In the genomic region with DNA sequence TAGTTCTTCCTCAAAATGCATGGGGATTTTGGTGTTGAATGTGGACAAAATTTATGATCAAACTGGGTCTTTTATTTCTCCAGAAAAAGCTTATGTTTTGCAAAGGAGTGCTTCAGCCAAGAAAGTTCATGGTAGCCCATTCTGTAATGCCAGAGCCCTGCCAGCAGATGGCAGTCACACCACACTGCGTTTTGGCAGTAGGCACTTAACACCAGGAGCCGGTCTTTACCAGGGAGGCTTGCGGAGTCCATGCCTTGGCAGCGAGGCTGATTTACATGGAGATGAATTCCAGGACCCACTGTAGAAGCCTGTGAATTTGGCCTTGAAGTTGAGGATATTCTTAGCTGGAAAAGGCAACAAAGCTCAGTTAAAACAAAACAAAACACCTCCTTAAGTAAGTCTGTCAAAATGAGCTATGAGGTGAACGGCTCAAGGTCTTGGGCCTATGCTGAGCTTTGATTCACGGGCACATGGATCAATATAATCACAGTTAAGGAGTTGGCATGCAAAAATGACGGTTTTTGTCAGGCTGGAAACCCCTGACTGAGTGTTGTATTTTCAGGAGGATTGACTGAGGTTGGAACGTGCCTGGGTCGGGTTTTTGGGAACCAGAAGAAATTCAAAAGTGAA, we compare ENCODE assay signal across 9 mouse cellular contexts.
A peak's percentile ranks its signal among the peaks of the same experiment; 100 is the strongest.
DNase-seq lines count a peak whose midpoint lies in the region; ATAC-seq lines count a peak whose summit lies in the region.
"Had no signal": no experiment of that assay in that cellular context is flagged by ENCODE, and none has a peak within 500 bp of the region (broad histone marks: within the 10 kb centered on the region; RNA-seq: fewer than 3 reads in every experiment).

No protein-coding gene starts in this region.

- no peak overlapping the region for H3K9ac ChIP-seq in lung, embryonic 16.5 days (ENCODE audit: low read length)
- H3K9ac ChIP-seq: limb, embryonic 15.5 days had no signal

- peak; percentile 92 to 94 for ATAC-seq in hematopoietic stem cell, adult 5-6 weeks (replicated peaks in 1 of 2; ENCODE audit: insufficient read depth in 1 of 2, low FRiP score in 2 of 2, low TSS enrichment in 1 of 2, low read depth in 1 of 2, poor library complexity in 2 of 2, severe bottlenecking in 2 of 2)
- peak; percentile 80 for ATAC-seq in lung, embryonic 16.5 days (ENCODE audit: low read depth)

- WGBS in forebrain, embryonic 10.5 days, result 52% methylated on average over 9 of the region's 9 CpGs
- WGBS in lung, embryonic 16.5 days, result 30% methylated on average over 9 of the region's 9 CpGs

- H3K36me3 ChIP-seq in forebrain, embryonic 10.5 days (replicated peaks), result no peaks in the 10 kb centered on the region
- H3K36me3 ChIP-seq in lung, embryonic 16.5 days (ENCODE audit: control insufficient read depth, insufficient read depth, low read length), result no peaks in the 10 kb centered on the region
- H3K36me3 ChIP-seq: limb, embryonic 15.5 days had no signal

- peak; percentile 8 for DNase-seq in MEL-GATA-1-ER (ENCODE audit: extremely low read depth, low read depth)
- peak; percentile 16 for DNase-seq in brain, embryonic 18.5 days (ENCODE audit: low read depth, low spot score)
- peak; percentile 70 for DNase-seq in forebrain, embryonic 10.5 days (ENCODE audit: extremely low spot score, low spot score)
- peak; percentile 52 for DNase-seq in layer of hippocampus, adult 11-12 months (ENCODE audit: low spot score)
- DNase-seq in retina, adult 2 months (ENCODE audit: low read depth, low spot score), result peak; percentile 16
- peak; percentile 50 to 73 for DNase-seq in urinary bladder, postnatal 4 days (ENCODE audit: low spot score in 2 of 2)

- no peak overlapping the region for H3K27ac ChIP-seq in forebrain, embryonic 10.5 days
- H3K27ac ChIP-seq in lung, embryonic 16.5 days (ENCODE audit: low read length), result no peak overlapping the region
- H3K27ac ChIP-seq: limb, embryonic 15.5 days had no signal

- H3K4me2 ChIP-seq in lung, embryonic 16.5 days (ENCODE audit: low read depth, low read length), result no peak overlapping the region
- H3K4me2 ChIP-seq: limb, embryonic 15.5 days had no signal

- H3K4me1 ChIP-seq in forebrain, embryonic 10.5 days, result no peaks in the 10 kb centered on the region
- peaks cover 3% of the 10 kb centered on the region; the same call in 1 of the 2 replicates for H3K4me1 ChIP-seq in lung, embryonic 16.5 days (replicated peaks; ENCODE audit: control insufficient read depth, insufficient read depth, low read length)
- H3K4me1 ChIP-seq: limb, embryonic 15.5 days had no signal

- no peaks in the 10 kb centered on the region for H3K9me3 ChIP-seq in forebrain, embryonic 10.5 days
- no peaks in the 10 kb centered on the region for H3K9me3 ChIP-seq in lung, embryonic 16.5 days (ENCODE audit: control insufficient read depth, low read length)
- H3K9me3 ChIP-seq: limb, embryonic 15.5 days had no signal

- H3K4me3 ChIP-seq in forebrain, embryonic 10.5 days, result no peak overlapping the region
- H3K4me3 ChIP-seq in lung, embryonic 16.5 days (ENCODE audit: low read length), result no peak overlapping the region
- H3K4me3 ChIP-seq: limb, embryonic 15.5 days had no signal

- no peaks in the 10 kb centered on the region for H3K27me3 ChIP-seq in forebrain, embryonic 10.5 days (ENCODE audit: poor library complexity, severe bottlenecking)
- no peaks in the 10 kb centered on the region for H3K27me3 ChIP-seq in lung, embryonic 16.5 days (ENCODE audit: control insufficient read depth, insufficient read depth, low read depth, low read length)
- H3K27me3 ChIP-seq: limb, embryonic 15.5 days had no signal

Comparison
In these comparisons a context has a peak if more than half of its experiments do, and no peak if none do; other contexts are left out.
1. DNase-seq: peak in every context shown above with its lines; median percentile 70 in forebrain, embryonic 10.5 days; 62 in urinary bladder, postnatal 4 days; 52 in layer of hippocampus, adult 11-12 months; 16 in brain, embryonic 18.5 days; 16 in retina, adult 2 months; 8 in MEL-GATA-1-ER.